Mouse (Mus musculus): Measurements from ENCODE around the gene Nid1.
"Not testable (repeated sequence)": the region's sequence is repeated elsewhere in the genome, so short reads cannot be mapped to it uniquely, and the experiment has no call there.

DNA sequence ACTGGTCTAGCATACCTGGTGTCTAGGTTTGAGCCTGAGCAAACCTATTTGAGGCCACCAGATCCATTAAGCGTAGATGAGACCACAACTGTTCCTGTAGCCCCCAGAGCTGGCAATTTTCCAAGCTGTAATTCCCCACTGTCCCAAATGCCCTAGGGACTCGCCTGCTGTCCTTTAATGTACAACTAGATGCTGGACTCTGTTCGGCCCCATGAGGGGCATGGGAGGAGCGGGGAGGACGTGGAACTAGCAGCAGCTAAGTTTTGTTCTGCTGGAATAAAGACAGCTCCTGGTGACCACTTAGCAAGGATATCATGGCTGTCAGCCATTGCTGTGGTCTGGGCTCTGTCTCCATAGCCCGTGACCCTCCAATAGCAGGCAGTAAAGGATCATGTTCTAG is 31.8 kb upstream of the Nid1 start:
- TF ChIP-seq CTCF, POLR2A (IDR thresholded peaks at IDR 0.05; ENCODE audit: extremely low read depth, insufficient read depth, low read length): not testable (repeated sequence)
